Mouse (Mus musculus) lung, embryonic 14.5 days (tissue): ENCODE results near the gene Capza2. TPM values are rescaled to one million over a fixed set of nuclear protein-coding genes. Genes with fewer than 3 reads are reported as not detected.
"Not testable (repeated sequence)": the region's sequence is repeated elsewhere in the genome, so short reads cannot be mapped to it uniquely, and the experiment has no call there.

Source experiments
- ATAC-seq: fragments of 200-750 bp; cut with Nextera tagmentation; 2 replicates; pipeline ENCODE4 v1.8.0; 2017; ENCODE audit warnings: mild to moderate bottlenecking, moderate TSS enrichment, moderate library complexity; ENCODE audit not compliant: insufficient read depth
- DNase-seq: peaks from one replicate; pipeline ENCODE4 v3.0.0-alpha.2; 2015
- H3K27ac ChIP-seq: fragments of 300-500 bp; sonication (generic); 2 replicates; pipeline ENCODE4 v1.5.1; 2014; ENCODE audit warnings: low read depth, mild to moderate bottlenecking, moderate library complexity
- H3K27me3 ChIP-seq: fragments of 300-500 bp; sonication (generic); 2 replicates; pipeline ENCODE4 v1.6.1; 2014; ENCODE audit warnings: low read length, control low read depth; ENCODE audit not compliant: insufficient read depth
- H3K36me3 ChIP-seq: fragments of 300-500 bp; sonication (generic); 2 replicates; pipeline ENCODE4 v1.6.1; 2014; ENCODE audit warnings: control low read depth; ENCODE audit not compliant: insufficient read depth
- H3K4me1 ChIP-seq: fragments of 300-500 bp; sonication (generic); 2 replicates; pipeline ENCODE4 v1.6.1; 2014; ENCODE audit warnings: antibody characterized with exemption, control low read depth; ENCODE audit not compliant: insufficient read depth
- H3K4me2 ChIP-seq: fragments of 300-500 bp; sonication (generic); 2 replicates; pipeline ENCODE4 v1.6.1; 2014; ENCODE audit warnings: mild to moderate bottlenecking
- H3K4me3 ChIP-seq: fragments of 300-500 bp; sonication (generic); 2 replicates; pipeline ENCODE4 v1.5.1; 2014; ENCODE audit warnings: low read depth, low read length
- H3K9ac ChIP-seq: fragments of 300-500 bp; sonication (generic); 2 replicates; pipeline ENCODE4 v1.6.1; 2014
- H3K9me3 ChIP-seq: fragments of 300-500 bp; sonication (generic); 2 replicates; pipeline ENCODE4 v1.6.1; 2016; ENCODE audit warnings: low read depth, low read length, control low read depth
- CTCF ChIP-seq: IDR thresholded peaks from 2 replicates; pipeline ENCODE4 v1.5.1; 2016; ENCODE audit warnings: antibody characterized with exemption, low read depth
- WGBS: fragments of 180-500 bp; shearing (Covaris S2); extraction: QIAGEN DNeasy Blood & Tissue Kit; methylation state at CpG from one replicate; pipeline ENCODE4 v1.1.7; 2014; 5-methylcytosine and 5-hydroxymethylcytosine counted together
- polyA plus RNA-seq: library from polyadenylated mRNA; unstranded; fragments of >200 nt; fragmentation: Nextera tagmentation; extraction: Ambion mirVana; gene quantifications from 2 replicates; pipeline ENCODE4 v1.2.1, GENCODE M21; 2014

Capza2 gene
- polyA plus RNA-seq, 1 experiment from 2014 or later, result 247 TPM

- Histone ChIP-seq H3K4me2 (peak within 1 kb of the TSS; percentile 81), H3K4me3 (peak within 1 kb of the TSS; percentile 85), H3K36me3 (0 out of 2 replicates have a peak, but pooled peaks cover 8% of the 10 kb centered on the region), H3K4me1 (peaks cover 3% of the 10 kb centered on the region; the same call in 1 of the 2 replicates), H3K9me3 (no peaks in the 10 kb centered on the region), H3K27ac (peak within 1 kb of the TSS; percentile 99), H3K9ac (peak within 1 kb of the TSS; percentile 95), H3K27me3 (no peaks in the 10 kb centered on the region)
- no peak for TF ChIP-seq CTCF
- 48% methylated on average over 7 of the region's 7 CpGs for WGBS
- ATAC-seq (no peak), DNase-seq (peak; percentile 50)
Observed at GRCm38 (mm10) chr6:17692647-17693046, 56.6 kb downstream of the Capza2 start, which contains the start of gene St7. TSS of gene St7 (plus strand) at chr6:17692933.

GRCm38 (mm10) chr6:17693726-17694549 is 57.9 kb downstream of the Capza2 start:
- Histone ChIP-seq H3K9me3 (no peaks in the 10 kb centered on the region), H3K27ac (peak overlapping the region; percentile 99), H3K36me3 (peaks cover 15% of the 10 kb centered on the region; the same call in 1 of the 2 replicates), H3K4me3 (peak overlapping the region; percentile 85), H3K9ac (peak overlapping the region; percentile 95), H3K27me3 (no peaks in the 10 kb centered on the region), H3K4me1 (peaks cover 3% of the 10 kb centered on the region; the same call in 1 of the 2 replicates), H3K4me2 (peak overlapping the region; percentile 81)
- WGBS, result under 1% methylated on average over 57 of the region's 97 CpGs
- ATAC-seq, result peak; percentile 85
- peak; percentile 84 for DNase-seq
- TF ChIP-seq CTCF, result no peak

GRCm38 (mm10) chr6:17694550-17694951 is 58.5 kb downstream of the Capza2 start:
- Histone ChIP-seq H3K9ac (peak overlapping the region; percentile 95), H3K36me3 (peaks cover 15% of the 10 kb centered on the region; the same call in 1 of the 2 replicates), H3K4me3 (peak overlapping the region; percentile 85), H3K9me3 (no peaks in the 10 kb centered on the region), H3K27me3 (no peaks in the 10 kb centered on the region), H3K4me1 (peaks cover 3% of the 10 kb centered on the region; the same call in 1 of the 2 replicates), H3K27ac (peak overlapping the region; percentile 99), H3K4me2 (peak overlapping the region; percentile 81)
- ATAC-seq (peak; percentile 80), DNase-seq (peak; percentile 80)
- under 1% methylated on average over 46 of the region's 46 CpGs for WGBS
- TF ChIP-seq CTCF, result peak; percentile 56

- Histone ChIP-seq H3K4me2 (peak overlapping the region; percentile 81), H3K27me3 (no peaks in the 10 kb centered on the region), H3K4me1 (peaks cover 5% of the 10 kb centered on the region; the same call in 1 of the 2 replicates), H3K36me3 (peaks cover 15% of the 10 kb centered on the region; the same call in 1 of the 2 replicates), H3K4me3 (peak overlapping the region; percentile 16; the same call in 1 of the 2 replicates), H3K9ac (peak overlapping the region; percentile 49; the same call in 1 of the 2 replicates), H3K9me3 (no peaks in the 10 kb centered on the region), H3K27ac (peak overlapping the region; percentile 62)
- peak; percentile 75 for TF ChIP-seq CTCF
- ATAC-seq, result no peak; the same call in 1 of the 2 replicates
- peak; percentile 93 for DNase-seq
- 33% methylated on average over 5 of the region's 5 CpGs for WGBS
Observed at GRCm38 (mm10) chr6:17696321-17696734, 60.3 kb downstream of the Capza2 start.

GRCm38 (mm10) chr6:17700936-17701612 is 65.0 kb downstream of the Capza2 start:
- Histone ChIP-seq H3K9me3 (no peaks in the 10 kb centered on the region), H3K9ac (no peak overlapping the region), H3K36me3 (peaks cover 15% of the 10 kb centered on the region; the same call in 1 of the 2 replicates), H3K4me1 (peaks cover 4% of the 10 kb centered on the region; the same call in 1 of the 2 replicates), H3K27ac (no peak overlapping the region), H3K4me2 (no peak overlapping the region), H3K27me3 (no peaks in the 10 kb centered on the region), H3K4me3 (no peak overlapping the region)
- DNase-seq (peak; percentile 33), ATAC-seq (peak; percentile 21; the same call in 1 of the 2 replicates)
- WGBS, result 57% methylated on average over 7 of the region's 7 CpGs
- no peak for TF ChIP-seq CTCF

- not testable (repeated sequence) for H3K36me3 ChIP-seq, H3K27ac ChIP-seq, H3K4me2 ChIP-seq, H3K27me3 ChIP-seq, H3K9ac ChIP-seq, H3K9me3 ChIP-seq, DNase-seq, H3K4me3 ChIP-seq, H3K4me1 ChIP-seq
- ATAC-seq, result peak; percentile 60; the same call in 1 of the 2 replicates
- 43% methylated on average over 1 of the region's 1 CpGs for WGBS
Observed at GRCm38 (mm10) chr6:17704038-17704437, 68.0 kb downstream of the Capza2 start.
